Mouse (Mus musculus): Measurements from ENCODE around the gene Sgk1.

Gene Sgk1

DNA sequence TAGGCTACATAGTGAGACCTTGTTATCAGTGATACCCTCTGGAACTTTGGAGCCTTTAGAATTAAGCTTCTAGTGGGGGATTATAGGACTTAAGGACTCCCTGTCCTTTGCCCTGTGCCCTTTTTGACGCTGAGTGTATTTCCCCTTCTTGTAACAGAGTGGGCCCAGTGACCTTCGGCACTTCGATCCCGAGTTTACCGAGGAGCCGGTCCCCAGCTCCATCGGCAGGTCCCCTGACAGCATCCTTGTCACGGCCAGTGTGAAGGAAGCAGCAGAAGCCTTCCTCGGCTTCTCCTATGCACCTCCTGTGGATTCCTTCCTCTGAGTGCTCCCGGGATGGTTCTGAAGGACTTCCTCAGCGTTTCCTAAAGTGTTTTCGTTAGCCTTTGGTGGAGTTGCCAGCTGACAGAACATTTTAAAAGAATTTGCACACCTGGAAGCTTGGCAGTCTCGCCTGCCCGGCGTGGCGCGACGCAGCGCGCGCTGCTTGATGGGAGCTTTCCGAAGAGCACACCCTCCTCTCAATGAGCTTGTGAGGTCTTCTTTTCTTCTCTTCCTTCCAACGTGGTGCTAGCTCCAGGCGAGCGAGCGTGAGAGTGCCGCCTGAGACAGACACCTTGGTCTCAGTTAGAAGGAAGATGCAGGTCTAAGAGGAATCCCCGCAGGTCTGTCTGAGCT lies 116.7 kb downstream of the Sgk1 start:
- in situ Hi-C loops (cut with MboI, MseI) = no loop called here

GRCm38 (mm10) chr10:22000491-22001306 lies 118.7 kb downstream of the Sgk1 start:
- in situ Hi-C loops (cut with MboI, MseI) = loop anchor here (10.0 kb wide), 1 partner anchor 396 kb away; no protein-coding TSS in a partner anchor

DNA sequence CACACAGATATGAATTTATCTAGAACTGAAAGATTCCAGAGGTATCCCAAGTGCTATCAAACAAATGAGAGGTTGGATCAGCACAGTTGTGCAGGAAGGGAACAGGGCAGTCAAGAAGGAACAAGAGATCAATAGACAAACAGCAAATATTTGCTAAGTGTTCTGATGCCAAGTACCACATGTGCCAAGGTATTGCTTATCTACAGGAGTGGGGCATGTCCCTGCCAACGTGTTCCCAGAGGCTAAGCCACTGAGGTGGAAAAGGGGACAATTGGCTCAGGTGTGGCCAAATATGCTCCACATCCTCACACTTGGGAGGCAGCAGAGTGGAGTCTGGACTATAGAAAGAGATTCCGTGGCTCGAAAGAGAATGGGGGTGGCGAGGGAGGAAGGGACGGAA lies 119.6 kb downstream of the Sgk1 start:
- in situ Hi-C loops (cut with MboI, MseI) = loop anchor here (10.0 kb wide), 1 partner anchor 397 kb away; no protein-coding TSS in a partner anchor

GRCm38 (mm10) chr10:22004763-22005162 lies 122.8 kb downstream of the Sgk1 start:
- in situ Hi-C loops (cut with MboI, MseI) = loop anchor here (5.0 to 10.0 kb wide), 3 partner anchors 400 to 622 kb away; no protein-coding TSS in a partner anchor

- in situ Hi-C loops (cut with MboI, MseI) = loop anchor here (5.0 to 10.0 kb wide), 3 partner anchors 402 to 625 kb away; no protein-coding TSS in a partner anchor
Observed at GRCm38 (mm10) chr10:22007160-22007801, 125.3 kb downstream of the Sgk1 start.

DNA sequence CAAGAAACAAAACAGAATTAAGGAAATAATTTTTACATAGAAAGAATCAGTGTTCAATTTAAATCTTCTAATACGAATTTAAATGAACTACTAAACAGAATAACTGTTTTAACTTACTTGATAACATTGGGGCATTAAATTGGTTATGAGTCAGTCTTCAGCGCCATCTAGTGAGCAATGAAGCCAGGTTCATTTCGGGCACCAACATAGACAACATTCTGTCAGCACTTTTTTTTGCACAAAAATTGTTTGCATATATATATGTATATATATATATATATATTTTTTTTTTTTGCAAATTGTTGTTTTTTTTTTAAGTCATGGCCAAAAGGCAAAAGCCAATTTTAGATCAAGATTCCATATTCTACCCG lies 125.8 kb downstream of the Sgk1 start:
- in situ Hi-C loops (cut with MboI, MseI) = loop anchor here (5.0 to 10.0 kb wide), 3 partner anchors 403 to 625 kb away; no protein-coding TSS in a partner anchor

DNA sequence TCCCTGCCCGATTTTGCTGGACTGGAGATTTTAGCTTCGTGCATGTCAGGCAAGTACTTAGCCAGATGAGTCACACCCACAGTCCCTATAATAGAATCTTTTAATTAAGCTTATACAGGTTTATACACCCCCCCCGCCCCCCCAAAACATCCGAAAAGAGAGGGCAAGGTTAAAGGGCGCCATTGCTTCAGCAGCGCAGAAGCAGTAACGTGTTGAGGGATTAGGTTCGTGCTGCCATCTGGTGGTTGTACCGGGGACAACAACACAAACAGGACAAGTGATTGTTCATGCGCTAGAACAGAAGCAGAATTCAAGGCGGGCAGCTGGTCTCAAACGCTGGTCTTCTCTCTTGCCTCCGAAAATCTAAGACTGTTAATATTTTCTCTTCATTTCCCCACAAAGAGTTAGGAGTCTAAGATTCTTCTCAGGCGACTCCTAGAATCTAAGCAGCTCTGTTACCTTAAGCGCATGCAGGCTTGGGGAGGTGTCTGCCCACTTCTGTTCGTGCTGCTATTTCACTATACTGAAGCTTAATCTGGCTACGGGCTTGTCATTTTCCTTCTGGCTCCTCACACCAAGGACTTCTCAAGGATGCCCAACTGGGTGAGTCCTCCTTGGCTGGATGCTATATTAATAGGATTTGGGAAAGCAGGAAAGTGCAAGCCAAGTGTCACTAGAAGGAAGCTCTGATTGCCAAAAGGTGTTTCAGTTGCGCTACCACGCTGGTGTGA lies 128.3 kb downstream of the Sgk1 start:
- in situ Hi-C loops (cut with MboI, MseI) = no loop called here

GRCm38 (mm10) chr10:22017469-22018159 lies 135.6 kb downstream of the Sgk1 start:
- in situ Hi-C loops (cut with MboI, MseI) = no loop called here

DNA sequence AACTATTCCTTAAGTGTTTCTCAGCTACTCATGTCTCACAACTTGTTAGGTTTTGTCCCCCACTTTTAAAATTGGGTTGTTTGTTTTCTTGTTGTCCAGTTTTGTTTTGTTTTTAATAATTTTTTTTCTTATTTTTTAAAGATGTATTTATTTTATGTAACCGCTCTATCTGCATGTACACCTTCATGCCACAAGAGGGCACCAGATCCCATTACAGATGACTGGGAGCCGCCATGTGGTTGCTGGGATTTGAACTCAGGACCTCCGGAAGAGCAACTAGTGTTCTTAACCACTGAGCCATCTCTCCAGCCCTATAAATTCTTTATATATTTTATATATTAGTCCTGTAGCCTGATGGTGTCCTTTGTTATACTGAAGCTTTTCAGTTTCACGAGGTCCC lies 136.6 kb downstream of the Sgk1 start:
- in situ Hi-C loops (cut with MboI, MseI) = no loop called here

GRCm38 (mm10) chr10:22034303-22034702 lies 152.3 kb downstream of the Sgk1 start:
- in situ Hi-C loops (cut with MboI, MseI) = loop anchor here (5.0 to 10.0 kb wide), 2 partner anchors 178 to 370 kb away; no protein-coding TSS in a partner anchor

DNA sequence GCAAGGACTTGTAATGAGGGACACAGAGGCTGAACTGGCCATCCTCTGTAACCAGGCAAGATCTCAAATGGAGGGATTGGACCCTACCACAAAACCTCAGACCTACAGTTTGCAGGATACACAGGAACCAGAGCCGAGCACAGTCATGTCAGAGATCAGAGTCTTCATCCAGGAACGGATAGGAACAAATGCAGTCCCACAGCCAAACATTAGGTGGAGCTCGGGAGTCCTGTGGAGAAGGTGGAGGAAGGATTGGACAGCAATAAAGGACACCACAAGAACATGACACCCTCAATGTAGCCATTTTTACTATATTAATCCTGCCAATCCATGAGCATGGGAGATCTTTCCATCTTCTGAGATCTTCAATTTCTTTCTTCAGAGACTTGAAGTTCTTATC lies 154.3 kb downstream of the Sgk1 start:
- in situ Hi-C loops (cut with MboI, MseI) = loop anchor here (5.0 to 10.0 kb wide), 3 partner anchors 131 to 446 kb away; no protein-coding TSS in a partner anchor

Data from regulatory T cell (primary cell).